Mouse (Mus musculus) hematopoietic multipotent progenitor cell, adult 10-12 weeks (in vitro differentiated cells): ENCODE data around the gene Tmem269. TPM values are rescaled to one million over a fixed set of nuclear protein-coding genes. Genes with fewer than 3 reads are reported as not detected.

Experiments
- polyA plus RNA-seq: library from polyadenylated mRNA; stranded (reverse); fragments of >175 nt; gene quantifications from 2 replicates; pipeline ENCODE4 v1.2.3, GENCODE M21; 2012; ENCODE audit warnings: low replicate concordance

Gene Tmem269
- not detected in 2 replicates for polyA plus RNA-seq

GRCm38 (mm10) chr4:119218169-119218568, at the start of gene Tmem269:
TSS of gene Tmem269 (minus strand) at chr4:119218217.

DNA sequence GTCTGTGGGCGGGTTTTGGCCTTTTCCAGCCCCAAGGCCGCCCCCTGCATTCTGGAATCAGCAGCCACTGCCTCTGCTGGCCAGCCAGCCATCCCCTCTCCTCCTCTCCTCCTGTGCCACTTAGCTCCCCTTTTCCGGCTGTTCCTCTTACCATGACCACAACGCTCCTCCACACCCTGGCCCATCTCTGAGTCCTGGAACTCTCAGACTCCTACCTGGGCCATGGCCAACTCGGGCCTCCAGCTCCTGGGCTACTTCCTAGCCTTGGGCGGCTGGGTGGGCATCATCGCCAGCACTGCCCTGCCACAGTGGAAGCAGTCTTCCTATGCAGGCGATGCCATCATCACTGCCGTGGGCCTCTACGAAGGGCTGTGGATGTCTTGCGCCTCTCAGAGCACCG, 37.3 kb upstream of the Tmem269 start, which contains the start of gene Cldn19:
Gene Cldn19 (plus strand): TSS at position 64 of the 400 bp plus-strand sequence.

GRCm38 (mm10) chr4:119232410-119233255, 14.6 kb upstream of the Tmem269 start, which contains the start of the genes AU022252 and P3h1:
TSS of gene AU022252 (minus strand) at chr4:119232712.
TSS of gene P3h1 (plus strand) at chr4:119232915.

DNA sequence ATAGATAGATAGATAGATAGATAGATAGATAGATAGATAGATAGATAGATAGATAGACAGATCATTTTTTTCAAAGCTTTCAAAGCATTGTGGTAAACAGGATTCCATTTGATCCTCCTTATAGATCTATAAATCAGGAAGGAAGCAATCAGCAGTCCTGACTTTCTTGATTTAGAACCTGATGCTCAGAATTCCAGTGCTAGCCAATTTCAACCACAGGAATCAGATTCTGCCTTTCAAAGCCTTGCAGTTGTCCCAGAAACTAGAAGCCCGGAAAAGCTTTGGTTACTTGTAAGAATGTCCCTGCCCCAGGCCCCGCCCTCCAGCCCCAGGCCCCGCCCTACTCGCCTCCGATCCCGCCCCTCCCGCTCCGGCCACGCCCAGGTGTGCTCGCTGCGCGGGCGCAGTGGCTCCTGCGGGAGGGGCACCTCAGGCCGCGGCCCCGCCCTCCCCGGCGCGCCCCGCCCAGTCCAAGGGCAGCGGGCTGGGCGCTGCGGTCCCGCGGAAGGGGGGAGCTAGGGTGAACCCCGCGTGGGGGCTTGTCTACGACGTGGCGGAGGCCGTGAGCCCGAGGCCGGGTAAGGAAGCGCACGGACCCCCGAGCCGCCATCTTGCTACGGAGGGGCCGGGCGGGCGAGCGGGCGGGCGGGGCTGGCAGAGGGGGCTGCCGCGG, 23.0 kb downstream of the Tmem269 start, which contains the start of gene Svbp:
Gene Svbp (plus strand): TSS at position 398 of the 673 bp plus-strand sequence.

GRCm38 (mm10) chr4:119189864-119190263, 28.2 kb downstream of the Tmem269 start, which contains the start of gene Ermap:
TSS of gene Ermap (minus strand) at chr4:119190011.

GRCm38 (mm10) chr4:119173851-119174453, 44.1 kb downstream of the Tmem269 start, which contains the start of gene Zfp691:
TSS of gene Zfp691 (minus strand) at chr4:119174195.

Other genes starting within 250 kb of the Tmem269 start
- gene Slc2a1, start 109.5 kb downstream of the Tmem269 start, polyA plus RNA-seq = 39.8 and 41.8 TPM in 2 replicates
- 9.6 and 12.2 TPM in 2 replicates for gene Zfp691, start 44.0 kb downstream of the Tmem269 start, polyA plus RNA-seq
- gene Ermap, start 28.2 kb downstream of the Tmem269 start, polyA plus RNA-seq = 1.6 and 40.7 TPM in 2 replicates
- 69.1 and 98.0 TPM in 2 replicates for gene Svbp, start 22.9 kb downstream of the Tmem269 start, polyA plus RNA-seq
- gene AU022252, start 14.5 kb upstream of the Tmem269 start, polyA plus RNA-seq = 9.5 and 19.4 TPM in 2 replicates
- 2.5 and 3.6 TPM in 2 replicates for gene P3h1, start 14.7 kb upstream of the Tmem269 start, polyA plus RNA-seq
- gene Cldn19, start 37.2 kb upstream of the Tmem269 start, polyA plus RNA-seq = 0.02 TPM in 1 of 2 replicates, not detected in the other
- 573 and 743 TPM in 2 replicates for gene Ybx1, start 76.4 kb upstream of the Tmem269 start, polyA plus RNA-seq
- 1.5 and 2.9 TPM in 2 replicates for gene Ppih, start 102.3 kb upstream of the Tmem269 start, polyA plus RNA-seq
- gene Ccdc30, start 197.3 kb upstream of the Tmem269 start, polyA plus RNA-seq = 0.85 and 0.96 TPM in 2 replicates
- 14.1 and 25.8 TPM in 2 replicates for gene Ppcs, start 204.2 kb upstream of the Tmem269 start, polyA plus RNA-seq
- 0.18 and 0.21 TPM in 2 replicates for gene Zmynd12, start 204.6 kb upstream of the Tmem269 start, polyA plus RNA-seq